16 mouse cellular contexts compared by ENCODE assay signal in the genomic region with DNA sequence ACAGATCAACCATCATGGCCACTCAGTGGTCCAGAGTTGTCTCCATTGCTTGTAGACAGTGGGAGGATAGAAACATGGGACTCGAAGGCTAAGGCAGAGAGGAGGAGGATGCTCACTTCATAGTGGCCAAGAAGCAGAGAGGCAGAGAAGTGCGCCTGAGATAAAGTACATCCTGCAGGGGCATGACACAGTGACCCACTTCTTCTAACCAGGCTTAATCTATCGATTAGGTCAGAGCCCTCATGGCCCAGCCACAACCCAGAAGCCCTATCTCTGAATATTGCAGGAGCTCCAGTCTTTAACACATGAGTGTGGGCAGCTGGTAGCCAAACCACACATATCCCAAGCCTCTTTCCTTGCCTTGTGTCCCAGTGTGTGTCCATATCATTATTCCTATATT.
"Had no signal": no experiment of that assay in that cellular context is flagged by ENCODE, and none has a peak within 500 bp of the region (broad histone marks: within the 10 kb centered on the region; RNA-seq: fewer than 3 reads in every experiment).

No protein-coding gene starts in this region.

- H3K4me3 ChIP-seq: neural tube, embryonic 13.5 days; neural tube, embryonic 15.5 days; stomach, embryonic 15.5 days had no signal

- DNase-seq: retina, postnatal 1 day; right cerebral cortex, adult 18-20 months; right cerebral cortex, postnatal 14 days; right cerebral cortex, postnatal 25 days; right cerebral cortex, postnatal 4 days; spleen, adult 18-20 months; thymus, adult 18-20 months; thymus, adult 2 months; thymus, postnatal 14 days; thymus, postnatal 25 days; thymus, postnatal 36 days; thymus, postnatal 4 days had no signal

- H3K36me3 ChIP-seq: neural tube, embryonic 13.5 days; neural tube, embryonic 15.5 days; stomach, embryonic 15.5 days had no signal

- H3K27ac ChIP-seq: neural tube, embryonic 13.5 days; neural tube, embryonic 15.5 days; stomach, embryonic 15.5 days; stomach, postnatal 0 days had no signal

- H3K4me1 ChIP-seq: neural tube, embryonic 13.5 days; neural tube, embryonic 15.5 days; stomach, embryonic 15.5 days had no signal

- H3K9me3 ChIP-seq: neural tube, embryonic 13.5 days; neural tube, embryonic 15.5 days; stomach, embryonic 15.5 days had no signal

- H3K9ac ChIP-seq: neural tube, embryonic 13.5 days; neural tube, embryonic 15.5 days; stomach, embryonic 15.5 days had no signal

- H3K27me3 ChIP-seq: neural tube, embryonic 13.5 days; neural tube, embryonic 15.5 days; stomach, embryonic 15.5 days had no signal
